In genomic region chr10:39291747-39292198, GRCm38 (mm10) we compare ENCODE assay signal across 8 mouse cellular contexts.
DNase-seq lines count a peak whose midpoint lies in the region; ATAC-seq and TF ChIP-seq lines count a peak whose summit lies in the region.

No protein-coding gene starts in this region.

- H3K4me2 ChIP-seq in intestine, embryonic 14.5 days (ENCODE audit: low read length): no peak overlapping the region
- no peak overlapping the region for H3K4me2 ChIP-seq in intestine, postnatal 0 days (replicated peaks; ENCODE audit: low read depth)
- H3K4me2 ChIP-seq in heart, embryonic 12.5 days: no peak overlapping the region
- no peak overlapping the region for H3K4me2 ChIP-seq in stomach, embryonic 14.5 days (replicated peaks; ENCODE audit: low read depth, low read length)

- H3K9ac ChIP-seq in intestine, embryonic 14.5 days (ENCODE audit: low read length): no peak overlapping the region
- H3K9ac ChIP-seq in intestine, postnatal 0 days (ENCODE audit: low read depth, low read length): no peak overlapping the region
- H3K9ac ChIP-seq in heart, embryonic 12.5 days: no peak overlapping the region
- no peak overlapping the region for H3K9ac ChIP-seq in stomach, embryonic 14.5 days (replicated peaks; ENCODE audit: low read depth, low read length)

- peak; percentile 71; the same call in 1 of the 2 replicates for ATAC-seq in intestine, embryonic 14.5 days (replicated peaks; ENCODE audit: low FRiP score, low TSS enrichment, low read depth)
- ATAC-seq in intestine, postnatal 0 days: no peak
- peak; percentile 42; the same call in 1 of the 2 replicates for ATAC-seq in heart, embryonic 12.5 days (ENCODE audit: insufficient number of reproducible peaks, low FRiP score)
- ATAC-seq in stomach, embryonic 14.5 days (ENCODE audit: insufficient number of reproducible peaks, insufficient read depth, low FRiP score, low read depth): peak; percentile 53; the same call in 1 of the 2 replicates

- H3K4me1 ChIP-seq in intestine, embryonic 14.5 days (replicated peaks; ENCODE audit: control insufficient read depth, insufficient read depth, low read length): peaks cover 19% of the 10 kb centered on the region
- no peaks in the 10 kb centered on the region for H3K4me1 ChIP-seq in intestine, postnatal 0 days (replicated peaks; ENCODE audit: control insufficient read depth, insufficient read depth, low read length)
- peaks cover 33% of the 10 kb centered on the region for H3K4me1 ChIP-seq in embryonic facial prominence, embryonic 10.5 days
- peaks cover 12% of the 10 kb centered on the region for H3K4me1 ChIP-seq in heart, embryonic 12.5 days (replicated peaks)
- peaks cover 20% of the 10 kb centered on the region for H3K4me1 ChIP-seq in stomach, embryonic 14.5 days (ENCODE audit: control insufficient read depth, insufficient read depth, low read length)

- TF ChIP-seq CTCF in intestine, postnatal 0 days (IDR thresholded peaks at IDR 0.05; ENCODE audit: low read depth): no peak

- DNase-seq in intestine, embryonic 14.5 days (ENCODE audit: low spot score): peak; percentile 64
- no peak for DNase-seq in embryonic facial prominence, embryonic 10.5 days (ENCODE audit: low spot score)
- peak; percentile 23 to 44 for DNase-seq in lung, adult 18-20 months
- DNase-seq in frontal cortex, postnatal 36 days (ENCODE audit: low spot score in 2 of 2): no peak
- no peak for DNase-seq in spleen, adult 12 weeks (ENCODE audit: low spot score)

- peak overlapping the region; percentile 54 for H3K27ac ChIP-seq in intestine, embryonic 14.5 days (ENCODE audit: low read depth)
- H3K27ac ChIP-seq in intestine, postnatal 0 days (ENCODE audit: low read depth, low read length): no peak overlapping the region
- peak overlapping the region; percentile 26; the same call in 1 of the 2 replicates for H3K27ac ChIP-seq in embryonic facial prominence, embryonic 10.5 days (replicated peaks)
- no peak overlapping the region for H3K27ac ChIP-seq in heart, embryonic 12.5 days (ENCODE audit: poor library complexity, severe bottlenecking)
- peak overlapping the region; percentile 67; the same call in 1 of the 2 replicates for H3K27ac ChIP-seq in stomach, embryonic 14.5 days (ENCODE audit: low read length)

- no peak overlapping the region for H3K4me3 ChIP-seq in intestine, embryonic 14.5 days (ENCODE audit: low read depth, low read length)
- H3K4me3 ChIP-seq in intestine, postnatal 0 days (ENCODE audit: low read depth, low read length): no peak overlapping the region
- H3K4me3 ChIP-seq in embryonic facial prominence, embryonic 10.5 days: no peak overlapping the region
- H3K4me3 ChIP-seq in heart, embryonic 12.5 days: no peak overlapping the region
- no peak overlapping the region for H3K4me3 ChIP-seq in stomach, embryonic 14.5 days (ENCODE audit: low read depth, low read length)

- 63% methylated on average over 9 of the region's 9 CpGs for WGBS in intestine, embryonic 14.5 days
- 65% methylated on average over 9 of the region's 9 CpGs for WGBS in intestine, postnatal 0 days
- WGBS in embryonic facial prominence, embryonic 10.5 days: 84% methylated on average over 9 of the region's 9 CpGs
- 64% methylated on average over 9 of the region's 9 CpGs for WGBS in heart, embryonic 12.5 days
- 71% methylated on average over 9 of the region's 9 CpGs for WGBS in stomach, embryonic 14.5 days

- H3K36me3 ChIP-seq in intestine, embryonic 14.5 days (ENCODE audit: control insufficient read depth, insufficient read depth, low read length): no peaks in the 10 kb centered on the region
- no peaks in the 10 kb centered on the region for H3K36me3 ChIP-seq in intestine, postnatal 0 days (ENCODE audit: control insufficient read depth, insufficient read depth)
- no peaks in the 10 kb centered on the region for H3K36me3 ChIP-seq in embryonic facial prominence, embryonic 10.5 days (replicated peaks)
- no peaks in the 10 kb centered on the region for H3K36me3 ChIP-seq in heart, embryonic 12.5 days
- no peaks in the 10 kb centered on the region for H3K36me3 ChIP-seq in stomach, embryonic 14.5 days (ENCODE audit: control insufficient read depth, insufficient read depth, low read length)

- no peaks in the 10 kb centered on the region for H3K9me3 ChIP-seq in intestine, embryonic 14.5 days (ENCODE audit: control insufficient read depth, low read length)
- H3K9me3 ChIP-seq in intestine, postnatal 0 days (ENCODE audit: control insufficient read depth): no peaks in the 10 kb centered on the region
- H3K9me3 ChIP-seq in embryonic facial prominence, embryonic 10.5 days: peaks cover 4% of the 10 kb centered on the region; the same call in 1 of the 2 replicates
- peaks cover 4% of the 10 kb centered on the region; the same call in 1 of the 2 replicates for H3K9me3 ChIP-seq in heart, embryonic 12.5 days (replicated peaks)
- H3K9me3 ChIP-seq in stomach, embryonic 14.5 days (ENCODE audit: control insufficient read depth, low read depth, low read length): no peaks in the 10 kb centered on the region

- H3K27me3 ChIP-seq in intestine, embryonic 14.5 days (replicated peaks; ENCODE audit: control insufficient read depth, insufficient read depth, low read length): no peaks in the 10 kb centered on the region
- no peaks in the 10 kb centered on the region for H3K27me3 ChIP-seq in intestine, postnatal 0 days (replicated peaks; ENCODE audit: control insufficient read depth, insufficient read depth, low read length)
- no peaks in the 10 kb centered on the region for H3K27me3 ChIP-seq in embryonic facial prominence, embryonic 10.5 days (replicated peaks; ENCODE audit: low read depth, poor library complexity, severe bottlenecking)
- H3K27me3 ChIP-seq in heart, embryonic 12.5 days (replicated peaks): no peaks in the 10 kb centered on the region
- no peaks in the 10 kb centered on the region for H3K27me3 ChIP-seq in stomach, embryonic 14.5 days (ENCODE audit: control insufficient read depth, insufficient read depth, low read length)

Comparison
In these comparisons a context has a peak if more than half of its experiments do, and no peak if none do; other contexts are left out.
1. H3K27ac ChIP-seq: peak in intestine, embryonic 14.5 days (single experiment), embryonic facial prominence, embryonic 10.5 days (single experiment) and stomach, embryonic 14.5 days (single experiment); none in intestine, postnatal 0 days (single experiment) and heart, embryonic 12.5 days (single experiment).
2. DNase-seq: peak in intestine, embryonic 14.5 days (single experiment) and lung, adult 18-20 months (2 of 2); none in embryonic facial prominence, embryonic 10.5 days (single experiment), frontal cortex, postnatal 36 days (0 of 2) and spleen, adult 12 weeks (single experiment).